ENCODE assay signal across 17 mouse cellular contexts in genomic region chr6:97290687-97291086, GRCm38 (mm10). TPM values are rescaled to one million over a fixed set of nuclear protein-coding genes. Genes with fewer than 3 reads are reported as not detected.
DNase-seq lines count a peak whose midpoint lies in the region; ATAC-seq lines count a peak whose summit lies in the region.
"Had no signal": no experiment of that assay in that cellular context is flagged by ENCODE, and none has a peak within 500 bp of the region (broad histone marks: within the 10 kb centered on the region; RNA-seq: fewer than 3 reads in every experiment).

No protein-coding gene starts in this region.

- peaks cover 52% of the 10 kb centered on the region for H3K4me1 ChIP-seq in forebrain, embryonic 10.5 days
- H3K4me1 ChIP-seq in forebrain, embryonic 16.5 days (replicated peaks; ENCODE audit: control insufficient read depth, insufficient read depth, low read length), result peaks cover 10% of the 10 kb centered on the region
- peaks cover 13% of the 10 kb centered on the region; the same call in 1 of the 2 replicates for H3K4me1 ChIP-seq in heart, embryonic 15.5 days (replicated peaks)
- H3K4me1 ChIP-seq in liver, embryonic 11.5 days (replicated peaks; ENCODE audit: control insufficient read depth, insufficient read depth, low read length), result peaks cover 14% of the 10 kb centered on the region; the same call in 1 of the 2 replicates

- H3K4me3 ChIP-seq in forebrain, embryonic 10.5 days, result no peak overlapping the region
- no peak overlapping the region for H3K4me3 ChIP-seq in forebrain, embryonic 16.5 days (replicated peaks; ENCODE audit: low read length)
- no peak overlapping the region for H3K4me3 ChIP-seq in heart, embryonic 15.5 days
- H3K4me3 ChIP-seq in liver, embryonic 11.5 days (ENCODE audit: low read depth, low read length), result no peak overlapping the region
- H3K4me3 ChIP-seq: liver, embryonic 13.5 days had no signal

- no peak for DNase-seq in forebrain, embryonic 10.5 days (ENCODE audit: extremely low spot score, low spot score)
- no peak for DNase-seq in heart, postnatal 4 days
- no peak for DNase-seq in liver, embryonic 11.5 days (ENCODE audit: low spot score)
- DNase-seq in liver, result no peak
- DNase-seq in cerebellum, adult 8-10 months, result no peak
- DNase-seq: adrenal gland, postnatal 14 days; cerebellum, postnatal 14 days; kidney, adult 2 months; liver, embryonic 13.5 days; thymus, postnatal 14 days had no signal

- peak overlapping the region; percentile 70 for H3K27ac ChIP-seq in forebrain, embryonic 10.5 days
- H3K27ac ChIP-seq in forebrain, embryonic 16.5 days (ENCODE audit: low read length), result no peak overlapping the region; the same call in 1 of the 2 replicates
- peak overlapping the region; percentile 5 for H3K27ac ChIP-seq in heart, embryonic 15.5 days
- H3K27ac ChIP-seq in liver, embryonic 11.5 days (ENCODE audit: low read depth, low read length), result no peak overlapping the region

- peaks cover 66% of the 10 kb centered on the region for H3K36me3 ChIP-seq in forebrain, embryonic 10.5 days (replicated peaks)
- H3K36me3 ChIP-seq in forebrain, embryonic 16.5 days (ENCODE audit: control insufficient read depth, insufficient read depth), result peaks cover 14% of the 10 kb centered on the region
- H3K36me3 ChIP-seq in heart, embryonic 15.5 days, result peaks cover 15% of the 10 kb centered on the region; the same call in 1 of the 2 replicates
- H3K36me3 ChIP-seq in liver, embryonic 11.5 days (ENCODE audit: control insufficient read depth, insufficient read depth, low read length), result peaks cover 6% of the 10 kb centered on the region; the same call in 1 of the 2 replicates

- no peak overlapping the region for H3K4me2 ChIP-seq in forebrain, embryonic 16.5 days (ENCODE audit: low read length)
- H3K4me2 ChIP-seq in heart, embryonic 15.5 days, result no peak overlapping the region
- no peak overlapping the region for H3K4me2 ChIP-seq in liver, embryonic 11.5 days
- H3K4me2 ChIP-seq: liver, embryonic 13.5 days; midbrain, embryonic 11.5 days had no signal

- no peaks in the 10 kb centered on the region for H3K9me3 ChIP-seq in forebrain, embryonic 10.5 days
- no peaks in the 10 kb centered on the region for H3K9me3 ChIP-seq in forebrain, embryonic 16.5 days (ENCODE audit: control insufficient read depth, low read length)
- H3K9me3 ChIP-seq in heart, embryonic 15.5 days (replicated peaks), result no peaks in the 10 kb centered on the region
- H3K9me3 ChIP-seq in liver, embryonic 11.5 days (ENCODE audit: control insufficient read depth, low read length), result no peaks in the 10 kb centered on the region
- H3K9me3 ChIP-seq: liver, embryonic 13.5 days had no signal

- ATAC-seq in forebrain, embryonic 16.5 days, result no peak
- no peak for ATAC-seq in heart, embryonic 15.5 days (replicated peaks; ENCODE audit: insufficient number of reproducible peaks, insufficient read depth, low FRiP score, low read depth)
- peak; percentile 56; the same call in 1 of the 2 replicates for ATAC-seq in liver, embryonic 11.5 days (replicated peaks; ENCODE audit: low FRiP score)
- ATAC-seq in frontal cortex, adult (ENCODE audit: low TSS enrichment), result no peak
- ATAC-seq: hindbrain, embryonic 16.5 days had no signal

- no peak overlapping the region for H3K9ac ChIP-seq in forebrain, embryonic 16.5 days (replicated peaks; ENCODE audit: low read depth, low read length)
- H3K9ac ChIP-seq in heart, embryonic 15.5 days, result no peak overlapping the region
- no peak overlapping the region for H3K9ac ChIP-seq in liver, embryonic 11.5 days (ENCODE audit: low read depth, low read length)
- H3K9ac ChIP-seq: liver, embryonic 13.5 days had no signal

- H3K27me3 ChIP-seq in forebrain, embryonic 10.5 days (ENCODE audit: poor library complexity, severe bottlenecking), result no peaks in the 10 kb centered on the region
- H3K27me3 ChIP-seq in forebrain, embryonic 16.5 days (replicated peaks; ENCODE audit: control insufficient read depth, insufficient read depth, low read length), result no peaks in the 10 kb centered on the region
- H3K27me3 ChIP-seq in heart, embryonic 15.5 days, result no peaks in the 10 kb centered on the region
- H3K27me3 ChIP-seq in liver, embryonic 11.5 days (replicated peaks; ENCODE audit: control insufficient read depth, insufficient read depth, low read length), result no peaks in the 10 kb centered on the region
- H3K27me3 ChIP-seq: CH12.LX; liver, embryonic 13.5 days had no signal

- WGBS in forebrain, embryonic 10.5 days, result 65% methylated on average over 3 of the region's 3 CpGs
- WGBS in forebrain, embryonic 16.5 days, result 20% methylated on average over 3 of the region's 3 CpGs
- WGBS in heart, embryonic 15.5 days, result 56% methylated on average over 3 of the region's 3 CpGs
- WGBS in liver, embryonic 11.5 days, result 71% methylated on average over 3 of the region's 3 CpGs

RNA-seq across cellular contexts. Expression of gene Lmod3, which starts 38.1 kb away (rescaled TPM):
- polyA plus RNA-seq in forebrain, embryonic 10.5 days (2016; fragmentation: Nextera tagmentation; extraction: Ambion mirVana), result not detected in 2 replicates
- polyA plus RNA-seq in forebrain, embryonic 16.5 days (2015; fragmentation: Nextera tagmentation; extraction: Ambion mirVana), result not detected in 2 replicates
- 16.8 and 24.7 TPM in 2 replicates for polyA plus RNA-seq in heart, embryonic 15.5 days (2015; fragmentation: Nextera tagmentation; extraction: Ambion mirVana)
- total RNA-seq in heart, postnatal 4 days (2021), result 10 to 100 TPM; 47.8 to 48.0 TPM
- polyA plus RNA-seq in liver, embryonic 11.5 days (2014; fragmentation: Nextera tagmentation; extraction: Ambion mirVana), result 0.08 TPM in 1 of 2 replicates, not detected in the other
- total RNA-seq: adrenal gland, postnatal 14 days; CH12.LX; layer of hippocampus, adult 18-20 months had no signal
- polyA plus RNA-seq: hindbrain, embryonic 16.5 days had no signal

Comparison
In these comparisons a context has a peak if more than half of its experiments do, and no peak if none do; other contexts are left out.
1. H3K27ac ChIP-seq: peak in forebrain, embryonic 10.5 days (single experiment) and heart, embryonic 15.5 days (single experiment); none in forebrain, embryonic 16.5 days (single experiment) and liver, embryonic 11.5 days (single experiment).
2. RNA of gene Lmod3, which starts 38.1 kb away (polyA plus RNA-seq): 16.8 to 24.7 TPM in heart, embryonic 15.5 days; not detected in forebrain, embryonic 16.5 days, 0.08 TPM in liver, embryonic 11.5 days and not detected in forebrain, embryonic 10.5 days; every median in the first group is over 10 times any median in the second.